In genomic region chr10:14495204-14495603, GRCm38 (mm10) we compare ENCODE assay signal across 24 mouse cellular contexts.
"Had no signal": no experiment of that assay in that cellular context is flagged by ENCODE, and none has a peak within 500 bp of the region (broad histone marks: within the 10 kb centered on the region; RNA-seq: fewer than 3 reads in every experiment).

No protein-coding gene starts in this region.

- H3K27ac ChIP-seq: gastrocnemius, adult 2 months; heart, embryonic 10.5 days; hindbrain, embryonic 10.5 days; hindbrain, embryonic 12.5 days; hindbrain, embryonic 14.5 days; intestine, embryonic 15.5 days; layer of hippocampus, adult 2 months; left cerebral cortex, adult 2 months; limb, embryonic 10.5 days; limb, embryonic 12.5 days had no signal

- H3K27me3 ChIP-seq: heart, embryonic 12.5 days; hindbrain, embryonic 12.5 days; intestine, embryonic 15.5 days; limb, embryonic 12.5 days had no signal

- H3K4me2 ChIP-seq: heart, embryonic 12.5 days; hindbrain, embryonic 12.5 days; hindbrain, embryonic 14.5 days; intestine, embryonic 15.5 days; limb, embryonic 12.5 days had no signal

- H3K36me3 ChIP-seq: heart, embryonic 10.5 days; hindbrain, embryonic 10.5 days; hindbrain, embryonic 12.5 days; intestine, embryonic 15.5 days; limb, embryonic 10.5 days; limb, embryonic 12.5 days had no signal

- DNase-seq: gastrocnemius, adult 2 months; gastrocnemius, postnatal 10 days; gastrocnemius, postnatal 25 days; heart, adult 18-20 months; heart, postnatal 10 days; heart, postnatal 4 days; kidney, adult 18-20 months; kidney, adult 8-10 months; kidney, postnatal 10 days; kidney, postnatal 25 days; kidney, postnatal 4 days had no signal

- H3K4me3 ChIP-seq: gastrocnemius, adult 2 months; heart, embryonic 10.5 days; heart, embryonic 12.5 days; hindbrain, embryonic 10.5 days; hindbrain, embryonic 12.5 days; intestine, embryonic 15.5 days; layer of hippocampus, adult 2 months; left cerebral cortex, adult 2 months; limb, embryonic 10.5 days; limb, embryonic 12.5 days had no signal

- H3K9me3 ChIP-seq: heart, embryonic 10.5 days; heart, embryonic 12.5 days; hindbrain, embryonic 10.5 days; hindbrain, embryonic 12.5 days; intestine, embryonic 15.5 days; limb, embryonic 10.5 days; limb, embryonic 12.5 days had no signal

- ATAC-seq: hindbrain, embryonic 16.5 days; inflammation-experienced regulatory T-cells, adult 6 months; intestine, embryonic 15.5 days; intestine, postnatal 0 days had no signal

- H3K4me1 ChIP-seq: heart, embryonic 10.5 days; heart, embryonic 12.5 days; hindbrain, embryonic 10.5 days; hindbrain, embryonic 12.5 days; intestine, embryonic 15.5 days; limb, embryonic 10.5 days; limb, embryonic 12.5 days had no signal

- H3K9ac ChIP-seq: heart, embryonic 12.5 days; hindbrain, embryonic 12.5 days; hindbrain, embryonic 14.5 days; intestine, embryonic 15.5 days; limb, embryonic 12.5 days had no signal
